Mouse (Mus musculus) gastrocnemius, postnatal 36 days (tissue): ENCODE data around the gene Pcare. TPM values are rescaled to one million over a fixed set of nuclear protein-coding genes. Genes with fewer than 3 reads are reported as not detected.

ENCODE experiments used
- total RNA-seq, 2 experiments: library from RNA; stranded (reverse); gene quantifications; 2 replicates each; pipeline ENCODE4 v1.2.3; 2021

Pcare gene
- total RNA-seq, 2 experiments from 2014 or later: not detected

Other genes with a start within 250 kb of the Pcare start
- gene Ndc80, start 226.0 kb downstream of the Pcare start, total RNA-seq: under 1 TPM; 0.33 to 0.57 TPM
- under 1 TPM; 0.31 to 0.35 TPM for gene Spdya, start 200.8 kb downstream of the Pcare start, total RNA-seq
- 10 to 100 TPM; 20.3 to 31.9 TPM for gene Wdr43, start 137.0 kb downstream of the Pcare start, total RNA-seq
- 1 to 10 TPM; 2.4 to 2.6 TPM for gene Togaram2, start 79.6 kb downstream of the Pcare start, total RNA-seq
- 100 to 1,000 TPM in 1 of 2 experiments, 10 to 100 TPM in 1; 92.3 to 128 TPM for gene Clip4, start 15.6 kb upstream of the Pcare start, total RNA-seq